Mouse (Mus musculus): ENCODE results near the gene Comp. TPM values are rescaled to one million over a fixed set of nuclear protein-coding genes. Genes with fewer than 3 reads are reported as not detected.

Comp gene
- 1.4 TPM in 1 of 2 replicates, not detected in the other for total RNA-seq (2021)
- long read RNA-seq, experiment 1, partial matches to known transcripts: 0 of 1 reads
- long read RNA-seq, experiment 1, other reads (novel, unspliced or antisense): 1 of 1 reads
- long read RNA-seq, experiment 2: 0 reads

- DNase-seq: no peak
These were observed at the start of gene Comp for GRCm38 (mm10) chr8:70373397-70374317. TSS of gene Comp (plus strand) at chr8:70373558.

- no peak for DNase-seq
These were observed 49.6 kb upstream of the Comp start for GRCm38 (mm10) chr8:70323716-70324115.

GRCm38 (mm10) chr8:70327512-70327911, 45.8 kb upstream of the Comp start:
- DNase-seq: no peak

GRCm38 (mm10) chr8:70329124-70329834, 44.1 kb upstream of the Comp start, which contains the start of gene Gdf1:
TSS of gene Gdf1 (plus strand) at chr8:70329817.
- peak; percentile 30 for DNase-seq

GRCm38 (mm10) chr8:70329835-70330740, 43.3 kb upstream of the Comp start:
- DNase-seq: peak; percentile 58

- DNase-seq: peak; percentile 85
These were observed 42.5 kb upstream of the Comp start for GRCm38 (mm10) chr8:70330741-70331364.

GRCm38 (mm10) chr8:70331526-70331925, 41.8 kb upstream of the Comp start:
- no peak for DNase-seq

GRCm38 (mm10) chr8:70332070-70332877, 41.1 kb upstream of the Comp start:
- peak; percentile 86 for DNase-seq

- DNase-seq: no peak
These were observed 40.5 kb upstream of the Comp start for GRCm38 (mm10) chr8:70332878-70333202.

- no peak for DNase-seq
These were observed 34.4 kb upstream of the Comp start for GRCm38 (mm10) chr8:70338931-70339330.

GRCm38 (mm10) chr8:70340659-70341058, 32.7 kb upstream of the Comp start:
- DNase-seq: no peak

GRCm38 (mm10) chr8:70342007-70342406, 31.4 kb upstream of the Comp start:
- DNase-seq: peak; percentile 26

- no peak for DNase-seq
These were observed 30.3 kb upstream of the Comp start for GRCm38 (mm10) chr8:70343076-70343475.

GRCm38 (mm10) chr8:70343696-70344095, 29.7 kb upstream of the Comp start:
- DNase-seq: peak; percentile 63

GRCm38 (mm10) chr8:70344279-70344678, 29.1 kb upstream of the Comp start:
- peak; percentile 38 for DNase-seq

GRCm38 (mm10) chr8:70347443-70347842, 25.9 kb upstream of the Comp start:
- no peak for DNase-seq

- no peak for DNase-seq
These were observed 25.4 kb upstream of the Comp start for GRCm38 (mm10) chr8:70347860-70348420.

GRCm38 (mm10) chr8:70351035-70351999, 22.0 kb upstream of the Comp start:
- DNase-seq: peak; percentile 24

GRCm38 (mm10) chr8:70352000-70352384, 21.4 kb upstream of the Comp start:
- DNase-seq: no peak
